Mouse (Mus musculus) kidney, adult 9 months (tissue): Measurements from ENCODE around the gene Gstt3.
"Not testable (repeated sequence)": the region's sequence is repeated elsewhere in the genome, so short reads cannot be mapped to it uniquely, and the experiment has no call there.

Experiments used
- DNase-seq: peaks from one replicate; pipeline ENCODE4 v3.0.0; 2022

The Gstt3 gene

DNA sequence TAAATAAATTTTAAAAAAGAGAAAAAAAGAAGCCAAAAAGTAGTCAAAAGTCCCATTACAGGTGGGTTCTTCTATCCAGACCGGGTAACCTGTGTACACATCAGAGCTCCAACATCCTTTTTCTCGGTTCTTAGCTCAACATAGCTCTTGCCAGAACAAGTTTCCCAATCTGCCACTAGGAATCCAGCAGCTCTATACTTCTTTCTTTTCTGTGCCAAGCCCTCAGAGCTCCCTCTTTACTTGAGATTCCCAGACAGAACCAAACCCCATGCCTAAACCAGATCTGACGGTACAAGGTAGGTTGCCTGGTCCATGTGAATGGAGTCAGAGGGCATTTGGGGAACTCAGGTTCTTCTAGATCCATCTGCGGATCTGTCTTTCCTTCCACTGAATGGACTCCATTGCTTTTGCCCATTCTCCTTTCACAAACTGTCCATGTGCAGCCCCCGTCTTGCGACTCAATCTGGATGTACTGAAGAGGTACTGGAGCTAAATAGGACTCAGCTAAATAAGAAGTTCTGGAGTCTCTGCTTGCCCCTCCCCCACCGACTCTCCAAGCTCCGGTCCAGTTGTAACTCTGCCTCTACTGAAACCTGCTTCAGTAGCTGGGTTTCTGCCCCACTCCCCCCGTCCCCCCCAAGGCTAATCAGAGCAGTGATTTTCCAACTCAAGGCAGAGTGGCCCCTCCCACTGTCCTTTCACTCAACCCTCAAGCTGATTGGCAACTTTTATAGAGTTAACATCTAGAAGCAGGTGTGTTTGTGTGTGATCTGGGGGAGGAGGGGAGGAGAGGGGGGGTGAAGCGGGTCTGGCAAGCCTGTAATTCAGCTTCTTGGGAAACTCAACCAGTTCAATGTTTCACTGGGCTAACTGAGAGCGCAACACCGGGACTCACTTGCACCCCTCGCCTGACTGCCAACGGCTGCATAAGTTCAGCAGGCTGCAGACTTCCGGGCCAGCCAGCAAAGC lies 1.7 kb downstream of the Gstt3 start:
- DNase-seq: peak; percentile 79

DNA sequence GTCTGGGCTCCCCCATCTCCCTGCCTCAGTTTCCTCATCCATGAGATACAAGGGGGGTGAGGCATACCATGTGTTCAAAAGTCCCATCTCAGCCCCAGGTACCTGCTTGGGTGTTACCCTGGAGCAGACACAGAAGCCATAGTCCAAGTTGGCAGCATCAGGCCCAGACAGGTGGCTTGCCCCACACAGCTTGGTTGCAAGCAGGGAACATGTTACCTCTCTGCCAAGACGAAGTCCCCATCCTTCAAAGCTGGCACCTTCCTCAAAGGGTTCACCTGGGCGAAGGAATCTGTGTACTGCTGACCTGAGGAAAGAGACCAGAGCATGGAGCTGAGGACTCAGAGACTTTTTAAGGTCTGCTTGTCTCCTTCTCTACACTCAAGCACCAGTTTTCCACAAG lies 3.3 kb downstream of the Gstt3 start:
- no peak for DNase-seq

DNA sequence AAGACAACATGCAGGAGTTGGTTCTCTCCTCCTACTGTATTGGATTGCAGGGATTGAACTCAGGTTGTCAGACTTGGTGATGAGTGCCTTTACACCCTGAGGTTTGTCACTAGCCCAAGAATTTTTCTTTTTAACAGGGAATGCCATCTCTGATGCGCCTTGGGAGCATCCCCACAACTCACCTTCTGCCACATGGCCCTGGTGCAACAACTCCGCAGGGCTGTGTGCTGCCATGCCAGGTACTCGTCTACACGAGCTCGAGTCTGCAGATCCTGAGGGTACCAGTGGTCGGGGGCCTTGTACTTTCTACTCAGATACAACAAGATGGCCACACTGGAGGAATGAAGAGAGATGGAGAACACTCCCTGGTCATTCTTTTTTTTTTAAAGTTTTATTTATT lies 4.7 kb downstream of the Gstt3 start:
- no peak for DNase-seq

DNA sequence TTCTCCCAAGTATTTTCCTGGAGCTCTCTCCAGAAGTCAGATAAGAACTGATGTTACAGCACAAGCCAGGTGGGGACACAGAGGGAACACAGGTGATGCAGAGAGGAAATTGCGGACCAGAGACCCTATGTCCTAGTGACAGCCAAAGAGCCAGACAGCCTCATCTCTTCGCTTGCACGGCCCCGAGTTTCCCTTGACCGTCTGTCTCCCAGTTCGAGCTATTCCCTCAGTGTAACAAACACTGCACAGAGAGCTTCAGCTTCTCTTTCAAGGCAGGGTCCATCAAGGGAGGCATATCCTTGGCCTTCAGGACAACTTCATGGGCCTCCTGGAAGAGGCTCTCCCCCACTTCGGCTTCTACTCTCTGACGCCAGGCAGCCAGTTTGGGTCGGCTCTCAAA lies 6.6 kb downstream of the Gstt3 start:
- DNase-seq: no peak

DNA sequence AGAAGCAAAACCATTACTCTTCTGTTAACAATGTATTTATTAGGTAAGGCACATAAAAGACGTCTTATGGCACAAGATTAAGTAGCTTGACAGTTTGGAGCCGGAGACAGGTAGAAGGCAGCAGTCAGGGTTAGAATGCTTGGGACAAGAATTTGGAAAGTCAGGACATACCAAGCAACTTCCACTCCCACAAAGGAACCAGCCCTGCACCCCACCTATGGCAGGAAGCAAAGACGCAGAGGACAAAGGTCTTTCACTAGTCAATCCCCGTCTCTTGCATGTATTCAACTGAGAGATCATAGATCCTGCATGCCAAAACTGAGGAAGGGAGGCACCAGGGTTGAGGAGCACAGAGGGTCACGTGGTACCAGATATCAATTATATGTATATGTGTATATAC lies 7.1 kb downstream of the Gstt3 start:
- no peak for DNase-seq

DNA sequence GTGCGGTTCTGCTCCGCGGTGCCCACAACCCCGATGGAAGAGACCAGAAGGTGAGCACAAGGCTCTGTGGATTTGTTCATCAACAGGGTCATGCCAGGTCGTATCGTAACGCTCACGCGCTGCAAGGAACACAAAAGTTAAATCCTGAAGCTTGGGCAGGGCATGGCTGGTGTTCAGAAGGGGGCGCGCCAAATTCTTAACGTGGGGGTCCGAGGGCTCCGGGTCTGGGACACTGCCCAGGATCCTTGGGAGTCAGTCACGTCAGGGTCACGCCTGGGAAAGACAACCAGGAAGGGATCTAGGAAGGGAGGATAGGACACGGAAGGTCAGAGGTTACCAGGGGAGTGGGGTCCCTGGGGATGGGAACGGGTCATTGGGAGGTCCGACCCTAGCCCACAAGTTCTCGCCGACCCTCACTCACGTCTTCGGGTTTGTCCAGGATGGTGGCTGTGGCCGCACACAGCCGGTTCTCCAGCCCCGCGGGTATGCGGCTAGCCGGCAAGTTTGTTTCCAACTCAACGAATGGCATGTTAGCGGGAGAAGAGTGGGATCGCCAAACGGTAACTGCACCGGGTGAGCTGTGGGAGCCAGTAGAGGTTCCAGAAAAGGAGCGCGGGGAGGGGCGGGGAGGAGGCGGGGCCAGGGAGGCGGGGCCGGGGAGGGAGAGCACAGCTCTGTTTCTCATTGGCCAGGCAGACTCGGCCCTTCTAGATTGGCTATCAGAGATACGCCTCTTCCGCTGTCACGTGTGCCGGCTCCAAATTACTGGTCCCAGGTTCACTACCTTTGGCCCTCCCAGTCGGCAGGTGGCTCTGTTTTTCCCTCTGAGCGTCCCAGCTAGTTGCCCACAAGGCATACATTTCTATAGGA lies 8.2 kb downstream of the Gstt3 start, which contains the start of gene Ddt:
Gene Ddt (minus strand): TSS at position 620 of the 870 bp plus-strand sequence.
- peak; percentile 95 for DNase-seq

DNA sequence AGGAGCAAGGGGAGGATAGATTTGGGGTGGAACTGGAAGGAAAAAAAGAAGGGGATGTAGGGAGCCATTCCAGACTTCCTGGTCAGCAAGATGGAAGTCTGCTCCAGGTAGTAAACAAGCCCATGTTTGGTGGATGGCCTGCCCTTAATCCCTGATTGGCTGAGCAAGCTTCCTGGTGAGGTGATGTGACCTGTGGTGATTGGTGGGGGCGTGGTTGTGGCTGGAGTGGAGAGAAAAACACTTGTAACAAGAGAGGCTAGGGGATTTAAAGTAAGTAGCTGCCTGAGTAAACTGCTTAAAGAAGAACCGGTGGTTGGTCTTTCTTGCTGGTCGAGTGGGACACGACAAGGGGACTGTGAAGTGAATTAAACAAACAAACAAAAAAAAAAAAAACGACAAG lies 13.5 kb downstream of the Gstt3 start:
- DNase-seq: not testable (repeated sequence)

DNA sequence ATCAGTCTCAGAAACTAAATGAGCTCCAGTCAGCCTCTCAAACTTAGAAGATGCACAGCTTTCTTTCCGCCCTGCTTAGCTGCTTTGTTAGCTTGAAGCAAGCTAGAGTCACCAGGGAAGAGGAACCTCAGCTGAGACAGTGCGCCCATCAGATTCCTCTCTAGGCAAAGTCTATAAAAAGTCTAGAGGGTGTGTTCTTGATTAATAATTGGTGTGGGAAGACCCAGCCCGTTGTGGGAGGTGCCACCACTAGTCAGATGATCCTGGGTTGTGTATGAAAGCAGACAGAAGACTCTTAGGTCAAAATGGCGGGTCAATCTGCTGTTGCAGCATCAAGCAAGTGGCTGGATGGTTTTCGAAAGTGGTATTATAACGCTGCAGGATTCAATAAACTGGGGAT lies 14.4 kb downstream of the Gstt3 start:
- peak; percentile 86 for DNase-seq

DNA sequence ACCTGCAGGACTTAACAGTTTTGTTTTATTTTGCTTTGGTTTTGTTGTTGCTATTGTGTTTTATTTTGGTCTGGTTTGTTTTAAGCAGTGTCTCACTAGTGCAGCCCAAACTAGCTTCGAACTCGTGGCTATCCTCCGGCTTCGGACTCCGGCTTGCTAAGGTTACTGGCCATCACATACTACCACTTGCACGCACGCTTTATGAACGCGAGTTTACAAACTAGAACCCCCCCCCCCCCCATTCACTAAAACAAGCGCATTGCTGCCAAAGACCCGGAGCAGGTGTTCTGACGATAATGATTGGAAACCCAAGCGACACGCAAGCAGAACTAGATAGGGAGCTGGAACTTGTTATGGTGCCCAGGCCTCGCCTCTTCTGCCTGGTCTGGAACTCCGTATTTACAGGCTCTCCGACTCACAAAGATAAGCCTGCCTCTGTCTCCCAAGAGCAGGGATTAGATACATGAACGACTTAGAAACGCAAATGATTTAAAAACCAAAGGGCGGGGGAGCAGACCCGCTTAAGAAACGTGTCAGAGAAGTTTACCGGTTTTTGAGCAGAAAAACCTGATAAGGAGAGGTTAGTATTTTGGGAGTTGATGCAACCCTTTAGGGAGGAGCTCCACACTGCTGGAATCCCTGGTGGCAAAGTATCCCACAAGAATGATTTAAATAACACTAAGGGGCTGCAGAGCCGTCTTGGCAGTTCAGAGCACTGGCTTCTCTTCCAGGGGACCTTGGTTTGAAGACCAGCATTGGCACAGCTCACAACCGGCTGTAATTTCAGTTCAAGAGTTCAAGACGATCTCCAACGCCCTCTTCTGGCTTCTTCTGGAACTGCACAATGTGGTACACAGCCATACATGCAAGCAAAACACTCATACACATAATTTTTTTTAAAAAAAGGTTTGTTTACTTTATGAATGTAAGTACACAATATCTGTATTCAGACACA lies 16.4 kb downstream of the Gstt3 start:
- DNase-seq: peak; percentile 81

DNA sequence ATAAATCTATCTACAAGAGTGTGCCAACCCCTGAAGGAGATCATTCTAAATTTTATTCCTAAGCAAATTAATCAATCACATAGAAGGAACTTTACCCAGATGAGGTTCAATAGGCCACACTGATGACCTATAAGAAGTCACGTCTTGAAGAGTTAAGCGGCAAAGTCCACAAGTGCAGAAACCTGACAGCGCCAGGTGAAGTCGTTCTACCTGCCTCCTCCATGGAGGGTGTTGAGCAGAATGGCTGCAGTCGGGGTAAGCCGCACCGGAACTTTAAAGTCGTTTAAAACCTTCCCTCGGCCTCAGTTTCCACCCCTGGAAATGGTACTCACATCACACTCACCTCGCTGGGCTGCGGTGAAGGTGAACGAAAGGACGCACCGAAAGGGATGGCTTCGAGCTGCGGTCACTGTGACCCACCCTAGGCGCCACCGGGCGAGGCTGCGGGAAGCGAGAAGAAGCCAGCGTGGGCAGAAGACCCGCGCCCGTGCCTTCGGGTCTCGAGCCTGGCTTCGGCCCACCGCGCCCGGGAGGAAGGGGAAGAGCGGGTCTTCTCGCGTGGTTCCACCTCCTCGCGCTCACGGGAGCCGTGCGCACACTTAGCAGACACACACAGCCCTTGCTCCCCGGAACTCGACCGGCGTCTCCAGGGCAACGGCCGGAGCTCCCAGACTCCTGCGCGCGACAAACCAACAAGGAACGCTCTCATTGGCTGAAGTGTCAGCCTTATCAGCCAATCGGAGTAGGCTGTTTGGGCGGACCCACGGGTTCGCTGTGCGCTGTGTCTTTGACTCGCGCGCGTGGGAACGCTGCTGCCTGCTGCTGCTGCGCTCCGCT lies 17.3 kb downstream of the Gstt3 start, which contains the start of gene Cabin1:
Gene Cabin1 (minus strand): TSS at position 660 of the 837 bp plus-strand sequence.
- peak; percentile 98 for DNase-seq

DNA sequence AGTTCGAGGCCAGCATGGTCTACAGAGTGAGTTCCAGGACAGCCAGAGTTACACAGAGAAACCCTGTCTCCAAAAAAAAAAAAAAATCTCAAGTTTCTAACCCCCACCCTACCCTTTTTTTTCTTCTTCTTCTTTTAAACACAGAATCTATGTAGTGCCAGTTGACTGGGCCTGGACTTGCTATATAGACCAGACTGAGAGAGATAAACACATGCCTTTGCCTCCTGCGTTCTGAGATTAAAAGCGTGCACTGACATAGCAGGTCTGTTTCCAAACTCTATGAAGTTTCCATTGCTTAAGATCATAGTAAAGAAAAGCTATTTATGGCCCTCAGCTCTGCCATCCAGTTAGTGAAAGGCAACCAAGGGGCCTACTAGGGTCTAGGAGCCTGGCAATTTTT lies 18.8 kb downstream of the Gstt3 start:
- no peak for DNase-seq

DNA sequence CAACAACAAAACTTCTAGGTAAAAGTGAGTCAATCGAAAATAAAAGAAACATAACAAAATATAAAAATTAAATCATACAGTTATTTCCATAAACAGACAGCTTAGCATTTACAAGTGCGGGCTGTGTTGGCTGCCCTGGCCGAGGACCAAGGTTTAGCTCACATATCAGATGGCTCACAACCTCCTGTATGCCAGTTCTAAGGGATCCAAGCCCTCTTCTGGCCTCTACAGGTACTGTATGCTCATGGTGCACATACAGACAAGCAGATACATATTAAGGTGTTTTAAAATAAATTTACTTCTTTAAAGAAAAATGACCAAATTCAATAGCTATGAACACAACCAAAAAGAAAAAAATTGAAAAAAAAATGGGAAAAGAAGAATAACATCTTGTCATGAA lies 20.9 kb downstream of the Gstt3 start:
- DNase-seq: no peak

DNA sequence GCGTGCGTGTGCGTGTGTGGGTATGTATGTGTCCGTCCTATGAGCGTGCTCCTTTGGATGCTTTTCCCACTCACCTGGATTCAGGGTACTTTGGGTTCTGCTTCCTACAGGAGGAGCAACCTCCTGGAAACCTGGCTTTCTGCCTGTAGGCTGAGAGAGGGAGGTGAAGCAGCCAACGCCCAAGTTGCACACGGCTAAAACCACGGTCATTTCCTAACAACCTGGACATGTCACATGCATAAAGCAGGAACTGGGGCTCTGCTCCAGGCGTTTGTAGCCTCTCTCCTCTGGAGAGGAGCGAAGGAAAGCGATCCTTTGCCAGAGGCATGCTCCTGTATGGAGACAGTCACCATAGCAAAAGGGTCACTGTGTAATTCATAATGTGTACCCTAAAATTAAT lies 24.5 kb downstream of the Gstt3 start:
- DNase-seq: no peak

DNA sequence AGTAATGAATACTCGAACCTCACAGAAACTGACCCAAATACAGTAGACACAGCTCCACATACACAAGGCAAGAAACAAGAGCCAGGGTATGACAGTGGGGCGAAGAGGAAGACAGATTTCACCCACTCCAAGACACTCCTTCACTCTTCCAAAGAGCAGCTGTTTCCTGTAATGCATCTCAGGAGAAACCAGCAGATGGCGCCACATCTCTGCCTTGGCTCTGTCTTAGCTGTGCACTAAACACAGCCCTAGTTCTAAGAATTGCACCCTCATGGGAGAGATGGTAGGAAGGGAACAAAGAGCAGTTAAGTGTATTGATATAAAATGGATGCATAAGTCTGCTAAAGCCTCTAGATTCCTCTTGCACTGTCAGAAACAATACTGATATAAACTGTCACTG lies 37.2 kb downstream of the Gstt3 start:
- DNase-seq: peak; percentile 86

DNA sequence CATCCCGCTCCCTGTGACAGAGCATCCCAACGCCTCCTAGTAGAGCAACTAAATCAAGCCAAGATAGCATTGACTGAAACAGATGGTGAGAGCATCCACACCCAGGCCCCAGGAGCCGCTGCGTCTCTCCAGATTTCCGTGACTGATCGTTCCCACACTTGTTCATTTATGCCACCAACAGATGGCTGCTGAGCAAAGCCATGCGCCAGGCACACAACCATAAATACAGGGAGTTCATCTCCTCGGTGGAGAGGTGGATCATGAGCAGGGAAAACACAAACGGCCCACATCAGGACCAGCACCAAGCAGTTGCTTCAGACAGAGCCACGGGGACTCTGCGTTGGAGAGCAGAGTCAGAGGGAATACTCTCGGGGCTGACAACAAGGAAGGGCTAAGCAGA lies 37.8 kb downstream of the Gstt3 start:
- DNase-seq: no peak

DNA sequence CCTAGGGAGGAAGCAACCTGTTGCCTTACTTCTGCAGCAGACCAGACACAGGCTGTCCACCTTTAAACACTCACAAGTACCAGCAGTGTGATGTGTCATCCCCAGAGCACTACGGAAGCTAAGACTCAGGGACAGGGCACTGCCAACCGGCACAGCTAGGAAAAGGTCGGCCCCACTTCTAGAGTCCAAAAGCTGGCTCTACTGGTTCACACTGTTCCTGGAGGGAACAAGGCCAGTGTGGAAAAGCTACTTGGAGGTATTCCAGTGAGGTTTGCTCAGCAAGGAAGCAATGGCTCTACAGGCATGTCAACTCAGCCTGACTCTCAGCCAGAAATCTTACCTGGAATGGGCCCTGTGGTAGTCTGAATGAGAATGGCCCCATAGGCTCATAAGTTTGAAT lies 40.3 kb downstream of the Gstt3 start:
- peak; percentile 35 for DNase-seq

DNA sequence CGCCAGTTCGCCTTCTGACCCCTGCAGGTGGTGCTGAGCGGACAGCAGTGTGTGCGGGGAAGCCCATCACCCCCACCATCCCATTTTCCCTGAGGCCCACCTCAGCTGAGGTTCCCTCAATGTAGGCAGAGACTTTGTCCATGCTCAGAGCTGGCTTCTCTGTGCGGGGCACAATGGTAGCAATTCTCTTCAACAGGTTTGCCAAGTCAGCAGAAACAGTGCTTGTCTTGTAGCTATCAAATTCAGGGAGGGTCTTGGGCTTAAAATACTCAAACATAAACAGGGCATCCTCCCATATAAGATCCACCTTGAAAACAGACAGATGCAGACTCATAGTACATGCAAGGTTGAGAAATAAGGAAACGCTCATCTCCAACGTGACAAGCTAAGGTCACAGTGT lies 55.8 kb downstream of the Gstt3 start:
- DNase-seq: no peak
